Mouse (Mus musculus) hindbrain, embryonic 15.5 days (tissue): ENCODE data around the gene Paqr7. TPM values are rescaled to one million over a fixed set of nuclear protein-coding genes. Genes with fewer than 3 reads are reported as not detected.

Experiments used
- ATAC-seq: fragments of 200-750 bp; cut with Nextera tagmentation; 2 replicates; pipeline ENCODE4 v1.8.0; 2017; ENCODE audit warnings: low read depth, moderate number of reproducible peaks, moderate TSS enrichment; ENCODE audit not compliant: low FRiP score
- H3K27ac ChIP-seq: fragments of 300-500 bp; sonication (generic); replicated peaks from 2 replicates; pipeline ENCODE4 v1.5.1; 2015; ENCODE audit warnings: mild to moderate bottlenecking, inconsistent platforms
- H3K27me3 ChIP-seq: fragments of 300-500 bp; sonication (generic); 2 replicates; pipeline ENCODE4 v1.6.1; 2015; ENCODE audit warnings: control low read depth, inconsistent platforms
- H3K36me3 ChIP-seq: fragments of 300-500 bp; sonication (generic); 2 replicates; pipeline ENCODE4 v1.6.1; 2015; ENCODE audit warnings: control low read depth, inconsistent platforms
- H3K4me1 ChIP-seq: fragments of 300-500 bp; sonication (generic); replicated peaks from 2 replicates; pipeline ENCODE4 v1.6.1; 2015; ENCODE audit warnings: control low read depth, inconsistent platforms
- H3K4me2 ChIP-seq: fragments of 300-500 bp; sonication (generic); 2 replicates; pipeline ENCODE4 v1.6.1; 2015; ENCODE audit warnings: moderate library complexity, mild to moderate bottlenecking, inconsistent platforms
- H3K4me3 ChIP-seq: fragments of 300-500 bp; sonication (generic); 2 replicates; pipeline ENCODE4 v1.5.1; 2015; ENCODE audit warnings: mild to moderate bottlenecking, inconsistent platforms
- H3K9ac ChIP-seq: fragments of 300-500 bp; sonication (generic); 2 replicates; pipeline ENCODE4 v1.6.1; 2015; ENCODE audit warnings: inconsistent platforms
- H3K9me3 ChIP-seq: fragments of 300-500 bp; sonication (generic); 2 replicates; pipeline ENCODE4 v1.6.1; 2016; ENCODE audit warnings: control low read depth, inconsistent platforms
- WGBS: fragments of 180-500 bp; shearing (Covaris S2); methylation state at CpG from one replicate; pipeline ENCODE4 v1.1.7; 2015; 5-methylcytosine and 5-hydroxymethylcytosine counted together
- polyA plus RNA-seq: library from polyadenylated mRNA; unstranded; fragments of >200 nt; fragmentation: Nextera tagmentation; extraction: Ambion mirVana; gene quantifications from 2 replicates; pipeline ENCODE4 v1.2.1, GENCODE M21; 2015

Gene Paqr7
- polyA plus RNA-seq, 1 experiment from 2014 or later, result 35.2 TPM

- H3K4me3 ChIP-seq, result peak overlapping the region; percentile 14; the same call in 1 of the 2 replicates
- H3K36me3 ChIP-seq, result peaks cover 2% of the 10 kb centered on the region; the same call in 1 of the 2 replicates
- H3K4me2 ChIP-seq, result peak overlapping the region; percentile 86
- peak overlapping the region; percentile 98 for H3K27ac ChIP-seq
- ATAC-seq, result no peak
- peaks cover 32% of the 10 kb centered on the region for H3K4me1 ChIP-seq
- H3K9ac ChIP-seq, result peak overlapping the region; percentile 35
- no peaks in the 10 kb centered on the region for H3K9me3 ChIP-seq
- H3K27me3 ChIP-seq, result no peaks in the 10 kb centered on the region
- WGBS, result 33% methylated on average over 12 of the region's 12 CpGs
These were observed 30.7 kb upstream of the Paqr7 start for GRCm38 (mm10) chr4:134465789-134466188.

- H3K4me2 ChIP-seq, result peak overlapping the region; percentile 86
- peak overlapping the region; percentile 66 for H3K9ac ChIP-seq
- no peaks in the 10 kb centered on the region for H3K27me3 ChIP-seq
- no peak for ATAC-seq
- peak overlapping the region; percentile 98 for H3K27ac ChIP-seq
- H3K9me3 ChIP-seq, result no peaks in the 10 kb centered on the region
- peaks cover 39% of the 10 kb centered on the region for H3K4me1 ChIP-seq
- 36% methylated on average over 11 of the region's 11 CpGs for WGBS
- peak overlapping the region; percentile 88 for H3K4me3 ChIP-seq
- H3K36me3 ChIP-seq, result peaks cover 9% of the 10 kb centered on the region
These were observed 29.9 kb upstream of the Paqr7 start for GRCm38 (mm10) chr4:134466381-134467262.

- H3K27me3 ChIP-seq, result no peaks in the 10 kb centered on the region
- H3K9me3 ChIP-seq, result no peaks in the 10 kb centered on the region
- peaks cover 48% of the 10 kb centered on the region for H3K4me1 ChIP-seq
- peak overlapping the region; percentile 86 for H3K4me2 ChIP-seq
- H3K36me3 ChIP-seq, result peaks cover 18% of the 10 kb centered on the region
- peak overlapping the region; percentile 88 for H3K4me3 ChIP-seq
- peak overlapping the region; percentile 66 for H3K9ac ChIP-seq
- WGBS, result under 1% methylated on average over 31 of the region's 31 CpGs
- peak overlapping the region; percentile 98 for H3K27ac ChIP-seq
- peak; percentile 52 for ATAC-seq
These were observed 28.9 kb upstream of the Paqr7 start for GRCm38 (mm10) chr4:134467435-134468214.

- no peaks in the 10 kb centered on the region for H3K9me3 ChIP-seq
- peak within 1 kb of the TSS; percentile 99 for H3K9ac ChIP-seq
- peak; percentile 97 for ATAC-seq
- no peaks in the 10 kb centered on the region for H3K27me3 ChIP-seq
- H3K4me1 ChIP-seq, result peaks cover 54% of the 10 kb centered on the region
- peak within 1 kb of the TSS; percentile 88 for H3K4me3 ChIP-seq
- H3K36me3 ChIP-seq, result peaks cover 23% of the 10 kb centered on the region
- WGBS, result under 1% methylated on average over 29 of the region's 31 CpGs
- peak within 1 kb of the TSS; percentile 98 for H3K27ac ChIP-seq
- peak within 1 kb of the TSS; percentile 86 for H3K4me2 ChIP-seq
These were observed 28.3 kb upstream of the Paqr7 start, which contains the start of gene Stmn1 for GRCm38 (mm10) chr4:134468215-134468575. Gene Stmn1, plus strand, starts transcription at chr4:134468320.

GRCm38 (mm10) chr4:134468578-134469266 is 27.8 kb upstream of the Paqr7 start:
- Histone ChIP-seq H3K9me3 (no peaks in the 10 kb centered on the region), H3K9ac (peak overlapping the region; percentile 99), H3K27ac (peak overlapping the region; percentile 98), H3K4me2 (peak overlapping the region; percentile 86), H3K36me3 (peaks cover 24% of the 10 kb centered on the region), H3K27me3 (no peaks in the 10 kb centered on the region), H3K4me1 (peaks cover 55% of the 10 kb centered on the region), H3K4me3 (peak overlapping the region; percentile 88)
- peak; percentile 83 for ATAC-seq
- WGBS, result under 1% methylated on average over 68 of the region's 68 CpGs

GRCm38 (mm10) chr4:134469341-134469796 is 27.1 kb upstream of the Paqr7 start:
- WGBS, result 2% methylated on average over 6 of the region's 6 CpGs
- Histone ChIP-seq H3K4me3 (peak overlapping the region; percentile 88), H3K4me2 (peak overlapping the region; percentile 86)

GRCm38 (mm10) chr4:134469985-134470384 is 26.5 kb upstream of the Paqr7 start:
- WGBS, result 25% methylated on average over 3 of the region's 3 CpGs

More at GRCm38 (mm10) chr4:134469341-134469796, 27.1 kb upstream of the Paqr7 start:
- ATAC-seq, result no peak
- no peaks in the 10 kb centered on the region for H3K9me3 ChIP-seq
- H3K4me1 ChIP-seq, result peaks cover 62% of the 10 kb centered on the region
- peak overlapping the region; percentile 99 for H3K9ac ChIP-seq
- no peaks in the 10 kb centered on the region for H3K27me3 ChIP-seq
- peaks cover 30% of the 10 kb centered on the region for H3K36me3 ChIP-seq
- peak overlapping the region; percentile 98 for H3K27ac ChIP-seq

GRCm38 (mm10) chr4:134471469-134471868 is 25.0 kb upstream of the Paqr7 start:
- H3K9me3 ChIP-seq, result no peaks in the 10 kb centered on the region
- peak overlapping the region; percentile 78 for H3K27ac ChIP-seq
- H3K4me2 ChIP-seq, result peak overlapping the region; percentile 86
- no peak for ATAC-seq
- H3K36me3 ChIP-seq, result peaks cover 51% of the 10 kb centered on the region
- peak overlapping the region; percentile 88 for H3K4me3 ChIP-seq
- H3K9ac ChIP-seq, result peak overlapping the region; percentile 99; the same call in 1 of the 2 replicates
- peaks cover 53% of the 10 kb centered on the region for H3K4me1 ChIP-seq
- H3K27me3 ChIP-seq, result no peaks in the 10 kb centered on the region

More at GRCm38 (mm10) chr4:134469985-134470384, 26.5 kb upstream of the Paqr7 start:
- H3K4me2 ChIP-seq, result peak overlapping the region; percentile 86
- H3K36me3 ChIP-seq, result peaks cover 37% of the 10 kb centered on the region
- no peaks in the 10 kb centered on the region for H3K27me3 ChIP-seq
- peak overlapping the region; percentile 98 for H3K27ac ChIP-seq
- H3K4me3 ChIP-seq, result peak overlapping the region; percentile 88
- H3K4me1 ChIP-seq, result peaks cover 64% of the 10 kb centered on the region
- no peaks in the 10 kb centered on the region for H3K9me3 ChIP-seq
- peak overlapping the region; percentile 99 for H3K9ac ChIP-seq
- no peak for ATAC-seq

- no peaks in the 10 kb centered on the region for H3K27me3 ChIP-seq
- no peaks in the 10 kb centered on the region for H3K9me3 ChIP-seq
- WGBS, result 51% methylated on average over 4 of the region's 4 CpGs
- peak overlapping the region; percentile 18; the same call in 1 of the 2 replicates for H3K4me2 ChIP-seq
- no peak for ATAC-seq
- peak overlapping the region; percentile 18; the same call in 1 of the 2 replicates for H3K9ac ChIP-seq
- H3K4me3 ChIP-seq, result 0 out of 2 replicates have a peak overlapping the region, but pooled peaks have one; percentile 6
- peak overlapping the region; percentile 76 for H3K27ac ChIP-seq
- peaks cover 58% of the 10 kb centered on the region for H3K36me3 ChIP-seq
- H3K4me1 ChIP-seq, result peaks cover 48% of the 10 kb centered on the region
These were observed 22.7 kb upstream of the Paqr7 start for GRCm38 (mm10) chr4:134473764-134474163.

- WGBS, result 22% methylated on average over 8 of the region's 8 CpGs
- H3K27me3 ChIP-seq, result no peaks in the 10 kb centered on the region
- no peaks in the 10 kb centered on the region for H3K9me3 ChIP-seq
- peak overlapping the region; percentile 76 for H3K27ac ChIP-seq
- ATAC-seq, result no peak
- H3K4me2 ChIP-seq, result peak overlapping the region; percentile 18; the same call in 1 of the 2 replicates
- H3K4me1 ChIP-seq, result peaks cover 48% of the 10 kb centered on the region
- H3K9ac ChIP-seq, result peak overlapping the region; percentile 18; the same call in 1 of the 2 replicates
- peak overlapping the region; percentile 6; the same call in 1 of the 2 replicates for H3K4me3 ChIP-seq
- peaks cover 58% of the 10 kb centered on the region for H3K36me3 ChIP-seq
These were observed 22.3 kb upstream of the Paqr7 start for GRCm38 (mm10) chr4:134474240-134474639.

GRCm38 (mm10) chr4:134476899-134477298 is 19.6 kb upstream of the Paqr7 start:
- Histone ChIP-seq H3K9ac (no peak overlapping the region), H3K36me3 (peaks cover 47% of the 10 kb centered on the region), H3K9me3 (no peaks in the 10 kb centered on the region), H3K4me1 (peaks cover 37% of the 10 kb centered on the region), H3K27ac (peak overlapping the region; percentile 50), H3K27me3 (no peaks in the 10 kb centered on the region), H3K4me3 (no peak overlapping the region), H3K4me2 (no peak overlapping the region)
- ATAC-seq, result no peak; the same call in 1 of the 2 replicates
- 89% methylated on average over 8 of the region's 8 CpGs for WGBS
